Mouse (Mus musculus) bone marrow macrophage, adult 2 months (primary cell): Measurements from ENCODE around the gene Cped1. TPM values are rescaled to one million over a fixed set of nuclear protein-coding genes. Genes with fewer than 3 reads are reported as not detected.
A peak's percentile ranks its signal among the peaks of the same experiment; 100 is the strongest.

Experiments
- H3K27ac ChIP-seq: 2 replicates; pipeline ENCODE4 v1.5.1; 2012; ENCODE audit warnings: low read depth, low read length; ENCODE audit not compliant: insufficient read depth
- H3K4me1 ChIP-seq: 2 replicates; pipeline ENCODE4 v1.6.1; 2012; ENCODE audit warnings: low read length; ENCODE audit not compliant: control insufficient read depth, insufficient read depth
- H3K4me3 ChIP-seq: 2 replicates; pipeline ENCODE4 v1.5.1; 2012; ENCODE audit warnings: mild to moderate bottlenecking, low read length, moderate library complexity; ENCODE audit not compliant: insufficient read depth
- CTCF ChIP-seq: IDR thresholded peaks from 2 replicates; pipeline ENCODE4 v1.5.1; 2012; ENCODE audit warnings: low read depth, mild to moderate bottlenecking, low read length, moderate library complexity
- POLR2A ChIP-seq: IDR thresholded peaks from 2 replicates; pipeline ENCODE4 v1.6.1; 2012; ENCODE audit warnings: mild to moderate bottlenecking, low read depth, low read length, borderline replicate concordance
- polyA plus RNA-seq: library from polyadenylated mRNA; stranded (reverse); fragments of >200 nt; gene quantifications from 2 replicates; pipeline ENCODE4 v1.2.4, GENCODE M21; 2012; ENCODE audit not compliant: missing spikeins, insufficient read depth, insufficient read length

Cped1 gene
- 0.71 and 0.79 TPM in 2 replicates for polyA plus RNA-seq

DNA sequence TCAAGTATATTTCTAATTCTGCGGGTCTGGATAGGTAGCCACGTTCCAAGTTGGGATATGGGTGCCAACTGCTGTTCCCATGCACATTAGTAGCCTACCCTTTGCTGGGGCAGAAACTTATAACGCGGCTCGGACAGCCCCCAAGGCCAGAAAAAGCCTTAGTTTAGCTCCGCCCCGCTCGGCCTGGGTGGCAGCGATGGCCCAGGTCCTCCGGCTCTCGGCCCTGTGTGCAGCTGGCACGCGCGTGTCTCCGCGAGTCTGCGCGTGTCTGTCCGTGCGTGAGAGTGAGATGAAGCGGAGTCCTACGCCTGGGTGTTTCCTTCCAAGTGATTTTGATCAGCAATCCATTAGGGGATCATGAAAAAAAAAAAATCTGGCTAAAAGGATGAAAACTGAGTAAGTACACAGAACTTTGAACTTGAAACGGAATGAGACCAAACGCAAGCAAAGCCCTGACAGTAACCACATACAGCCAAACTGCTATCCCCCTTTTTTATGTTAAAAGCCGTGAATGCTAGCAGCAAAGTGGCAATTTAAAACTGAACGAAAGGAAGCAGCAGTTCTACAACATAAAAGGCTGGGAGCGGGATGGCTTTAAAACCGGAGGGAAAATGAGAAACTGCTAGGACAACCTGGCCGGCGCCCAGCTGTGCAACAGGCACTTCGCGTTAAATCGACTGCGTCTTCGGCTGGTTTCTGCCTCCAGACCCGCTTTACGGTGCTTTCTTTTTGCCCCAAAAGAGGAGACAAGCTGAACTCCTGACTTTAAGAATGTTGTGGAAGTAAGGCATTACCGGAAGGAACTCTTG lies at the start of gene Cped1:
Gene Cped1 (plus strand): TSS at position 185 of the 809 bp plus-strand sequence.
- Histone ChIP-seq H3K4me1 (no peaks in the 10 kb centered on the region), H3K4me3 (peak within 1 kb of the TSS; percentile 62), H3K27ac (no peak within 1 kb of the TSS)
- TF ChIP-seq CTCF (no peak), POLR2A (no peak)

DNA sequence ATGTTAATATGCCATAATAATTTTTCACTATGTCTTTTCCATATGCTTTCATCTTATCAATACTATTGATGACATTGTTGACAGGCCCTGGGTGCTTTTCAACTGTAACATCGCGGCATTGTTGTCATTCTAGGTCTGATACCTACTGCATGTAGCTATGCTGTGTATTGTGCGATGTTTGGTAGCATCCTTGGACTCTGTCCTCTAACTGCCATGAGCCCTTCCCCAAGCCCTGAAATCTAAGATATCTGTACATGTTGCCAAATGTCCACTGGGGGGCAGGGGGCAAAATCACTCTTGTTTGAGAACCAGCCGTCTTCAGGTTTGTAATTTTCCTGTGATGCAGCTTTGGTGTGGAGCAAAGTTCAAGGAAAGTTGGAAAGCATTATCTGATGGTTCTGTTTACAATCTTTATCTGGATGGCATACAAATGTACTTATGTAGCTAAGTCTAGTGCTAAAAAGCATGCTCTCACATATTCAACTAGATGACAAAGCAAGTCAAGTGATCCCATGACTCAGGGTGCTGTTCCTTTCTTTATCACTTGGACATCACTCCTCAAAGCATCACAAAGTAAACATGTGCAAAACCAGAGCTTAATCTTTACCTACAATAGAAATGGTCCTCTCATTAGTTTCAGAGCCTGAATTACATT lies 47.6 kb upstream of the Cped1 start:
- Histone ChIP-seq H3K27ac (no peak overlapping the region), H3K4me1 (no peaks in the 10 kb centered on the region), H3K4me3 (no peak overlapping the region)
- no peak for TF ChIP-seq CTCF
- TF ChIP-seq POLR2A = no peak

DNA sequence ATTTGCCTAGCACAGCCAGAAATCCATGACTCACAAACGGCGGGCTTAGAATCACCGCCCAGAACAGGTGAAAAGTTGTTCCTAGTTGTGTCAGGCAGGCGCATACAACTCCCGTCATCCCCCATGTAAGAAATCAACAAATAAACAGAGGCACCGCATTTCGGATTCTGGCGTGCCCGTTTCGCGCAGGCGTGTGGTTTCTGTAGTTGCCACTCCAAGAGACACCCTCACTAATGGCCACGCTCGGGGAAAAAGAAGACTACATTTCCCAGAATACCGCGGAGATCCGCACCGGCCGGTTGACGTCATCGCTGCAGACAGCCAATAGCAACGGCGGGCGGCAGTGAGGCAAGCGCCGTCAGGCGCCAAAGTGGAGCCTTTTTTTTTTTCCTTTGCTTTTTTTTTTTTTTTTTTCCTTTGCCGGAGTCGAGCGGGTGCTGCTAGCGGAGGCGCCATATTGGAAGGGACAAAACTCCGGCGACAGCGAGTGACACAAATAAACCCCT lies 36.4 kb upstream of the Cped1 start, which contains the start of gene Ing3:
Gene Ing3 (plus strand): TSS at position 346 of the 506 bp plus-strand sequence.
- Histone ChIP-seq H3K27ac (peak within 1 kb of the TSS; percentile 95), H3K4me3 (peak within 1 kb of the TSS; percentile 85), H3K4me1 (peaks cover 6% of the 10 kb centered on the region)
- TF ChIP-seq CTCF (no peak), POLR2A (no peak)

DNA sequence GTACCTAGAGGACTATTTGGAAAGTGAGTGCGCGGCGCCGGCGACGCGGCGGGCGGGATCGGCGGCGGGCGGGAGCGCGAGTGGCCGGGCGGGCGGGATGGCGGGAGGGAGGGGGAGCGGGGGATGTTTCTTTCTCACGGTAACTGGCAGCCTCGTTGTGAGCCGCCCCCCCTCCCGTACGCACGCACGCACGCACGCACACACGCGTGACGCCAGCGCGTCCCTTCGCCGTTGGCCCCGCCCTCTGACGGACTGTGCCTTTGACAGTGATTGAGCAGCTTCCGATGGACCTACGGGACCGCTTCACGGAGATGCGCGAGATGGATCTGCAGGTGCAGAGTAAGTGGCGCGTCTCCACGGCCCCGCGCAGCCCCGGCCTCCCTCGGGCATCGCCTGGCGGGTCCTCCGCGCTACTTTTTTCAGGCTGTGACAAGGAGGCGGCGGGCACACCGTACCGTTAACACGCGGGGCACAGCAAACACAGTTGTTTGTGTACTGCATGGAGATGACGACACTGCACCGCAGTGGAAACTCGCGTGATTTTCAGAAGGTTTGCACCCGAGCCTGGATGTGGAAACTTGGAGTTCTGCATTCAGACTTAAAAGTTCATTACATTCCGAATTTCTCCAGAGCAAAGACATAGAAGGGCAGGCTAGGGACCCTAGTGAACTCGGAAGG lies 35.8 kb upstream of the Cped1 start:
- no peak for TF ChIP-seq CTCF
- TF ChIP-seq POLR2A = no peak
- Histone ChIP-seq H3K4me1 (peaks cover 6% of the 10 kb centered on the region), H3K27ac (peak overlapping the region; percentile 95), H3K4me3 (peak overlapping the region; percentile 85)

DNA sequence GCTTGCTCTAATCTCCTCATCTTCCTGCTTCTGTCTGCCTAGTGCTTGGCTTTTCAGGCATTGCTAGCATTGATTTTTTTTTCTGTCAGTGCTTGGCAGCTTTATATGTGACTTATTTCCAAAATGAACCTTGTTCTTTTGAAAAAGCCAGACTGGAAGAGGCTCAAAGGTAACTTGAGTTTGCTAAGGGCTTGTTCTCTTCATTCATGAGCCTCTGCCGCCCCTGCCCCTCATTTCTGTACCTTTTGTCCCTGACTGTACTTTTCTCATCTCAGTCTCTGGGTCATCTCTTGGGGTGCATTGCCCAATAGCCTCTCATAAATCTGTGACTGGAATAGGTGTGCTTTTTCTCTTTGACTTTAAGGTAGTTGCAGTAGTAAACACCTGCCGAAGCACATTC lies 35.0 kb upstream of the Cped1 start:
- Histone ChIP-seq H3K27ac (peak overlapping the region; percentile 53), H3K4me3 (peak overlapping the region; percentile 85), H3K4me1 (peaks cover 13% of the 10 kb centered on the region)
- no peak for TF ChIP-seq POLR2A
- TF ChIP-seq CTCF = no peak

DNA sequence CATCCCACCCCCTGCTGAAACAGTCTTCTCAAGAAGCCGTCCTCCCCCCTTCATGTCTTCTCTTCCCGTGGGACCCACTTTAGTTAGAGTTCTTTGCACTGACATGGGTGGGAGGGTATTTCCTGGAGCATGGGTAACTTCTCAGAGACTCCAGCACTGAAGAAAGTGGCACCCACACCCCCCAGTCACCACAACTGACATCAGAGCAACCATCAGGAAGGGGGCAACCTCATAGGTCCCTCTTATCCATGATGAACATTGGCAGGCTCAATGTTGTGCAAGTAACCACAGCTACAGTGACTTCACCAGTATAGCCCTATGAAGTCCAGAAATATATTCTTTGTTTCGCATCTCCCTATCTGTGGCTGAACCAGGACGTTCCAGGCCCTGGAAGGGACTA lies 30.2 kb upstream of the Cped1 start:
- TF ChIP-seq CTCF = no peak
- TF ChIP-seq POLR2A = no peak
- Histone ChIP-seq H3K4me1 (peaks cover 40% of the 10 kb centered on the region), H3K4me3 (no peak overlapping the region), H3K27ac (no peak overlapping the region)

DNA sequence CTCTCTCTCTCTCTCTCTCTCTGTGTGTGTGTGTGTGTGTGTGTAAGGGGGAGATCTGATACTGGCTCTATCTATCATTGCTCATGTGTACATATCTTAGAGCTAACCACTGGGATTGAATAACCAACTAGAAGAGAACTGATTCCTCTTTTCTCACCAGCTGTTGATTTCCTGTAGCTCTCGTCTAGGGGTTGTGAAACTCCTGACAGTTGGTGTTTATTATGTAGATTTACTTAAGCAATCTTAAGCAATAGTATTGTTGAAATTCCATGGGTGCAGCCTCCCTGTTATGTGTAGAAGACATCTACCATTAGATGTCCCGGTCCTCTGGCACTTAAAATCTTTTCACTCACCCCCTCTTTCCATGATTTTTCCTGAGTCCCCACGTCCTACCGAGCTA lies 26.8 kb upstream of the Cped1 start:
- Histone ChIP-seq H3K4me3 (peak overlapping the region; percentile 18; the same call in 1 of the 2 replicates), H3K27ac (peak overlapping the region; percentile 83), H3K4me1 (peaks cover 35% of the 10 kb centered on the region)
- TF ChIP-seq POLR2A = no peak
- TF ChIP-seq CTCF = no peak

DNA sequence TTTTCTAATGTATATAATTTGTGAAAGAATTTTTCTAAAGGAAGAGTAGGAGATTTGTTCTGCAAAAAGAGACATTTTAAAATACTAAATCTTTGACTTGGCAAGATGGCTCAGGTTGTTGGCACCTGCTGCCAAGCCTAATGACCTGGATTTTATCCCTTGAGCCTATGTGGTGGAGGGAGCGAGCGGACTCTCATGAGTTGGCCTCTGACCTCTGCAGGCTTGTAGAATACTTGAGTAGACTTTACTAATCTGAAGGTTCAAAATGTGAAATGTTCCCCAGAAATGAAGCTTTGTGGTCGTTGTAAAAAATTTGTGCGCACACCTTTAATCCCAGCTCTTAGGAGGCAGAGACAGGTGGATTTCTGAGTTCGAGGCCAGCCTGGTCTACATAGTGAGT lies 25.8 kb upstream of the Cped1 start:
- TF ChIP-seq CTCF (no peak), POLR2A (no peak)
- no peak overlapping the region for H3K4me3 ChIP-seq
- peaks cover 34% of the 10 kb centered on the region for H3K4me1 ChIP-seq

DNA sequence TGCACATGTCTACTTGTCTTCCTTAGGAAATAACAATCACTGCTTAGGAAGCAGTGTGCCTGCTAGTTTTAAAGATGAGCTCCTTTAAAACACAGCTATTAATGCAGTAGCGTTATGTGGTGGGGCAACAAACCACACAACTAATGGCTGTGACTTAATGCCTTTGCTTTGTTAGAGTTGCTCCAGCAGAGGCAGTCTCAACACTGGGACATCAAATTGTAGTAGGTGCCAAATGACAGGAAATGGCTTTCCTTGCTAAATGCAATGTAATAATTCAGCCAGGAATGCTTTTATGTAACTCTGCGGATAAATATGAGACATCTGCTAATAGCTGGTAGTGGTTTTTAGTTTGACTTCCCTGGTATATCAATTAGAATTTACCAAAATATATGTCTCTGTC lies 8.2 kb upstream of the Cped1 start:
- no peak for TF ChIP-seq CTCF
- TF ChIP-seq POLR2A = no peak
- Histone ChIP-seq H3K4me1 (no peaks in the 10 kb centered on the region), H3K4me3 (no peak overlapping the region), H3K27ac (no peak overlapping the region)

More for the DNA sequence above, 25.8 kb upstream of the Cped1 start:
- no peak overlapping the region for H3K27ac ChIP-seq
